Mouse (Mus musculus): ENCODE data around the gene Sdr42e1. TPM values are rescaled to one million over a fixed set of nuclear protein-coding genes. Genes with fewer than 3 reads are reported as not detected.
A peak's percentile ranks its signal among the peaks of the same experiment; 100 is the strongest.

Gene Sdr42e1
- total RNA-seq (2021) = 1 to 10 TPM; 1.8 to 2.7 TPM
- long read RNA-seq, experiment 1, partial matches to known transcripts = 0 of 3 reads
- long read RNA-seq, experiment 1, other reads (novel, unspliced or antisense) = 1 of 3 reads
- long read RNA-seq, experiment 2, partial matches to known transcripts = 0 of 7 reads
- long read RNA-seq, experiment 2, other reads (novel, unspliced or antisense) = 3 of 7 reads

DNA sequence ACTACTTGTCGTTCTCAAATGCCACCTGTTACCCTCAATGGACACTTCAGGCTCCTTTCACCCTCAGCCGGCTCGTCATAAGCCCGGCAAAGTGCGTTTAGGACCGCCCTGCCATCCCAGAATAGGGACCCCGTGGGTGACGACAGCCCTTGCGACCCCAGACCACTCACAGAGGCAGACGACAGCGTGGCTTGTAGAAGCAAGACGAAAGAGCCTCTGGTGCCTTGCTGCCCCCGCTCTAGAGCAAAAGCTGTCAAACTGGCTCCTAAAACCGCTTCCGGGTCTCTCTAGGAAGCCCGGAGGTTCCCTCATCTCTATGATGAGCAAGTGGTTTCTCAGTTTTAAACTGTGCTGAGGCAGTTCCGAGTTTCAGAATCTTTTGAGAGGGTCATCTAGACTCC lies at the start of gene Sdr42e1:
Gene Sdr42e1, minus strand, starts transcription at position 260 of the 401 bp plus-strand sequence.
- DNase-seq (ENCODE audit: low spot score in 2 of 2) = peak; percentile 10 to 14

DNA sequence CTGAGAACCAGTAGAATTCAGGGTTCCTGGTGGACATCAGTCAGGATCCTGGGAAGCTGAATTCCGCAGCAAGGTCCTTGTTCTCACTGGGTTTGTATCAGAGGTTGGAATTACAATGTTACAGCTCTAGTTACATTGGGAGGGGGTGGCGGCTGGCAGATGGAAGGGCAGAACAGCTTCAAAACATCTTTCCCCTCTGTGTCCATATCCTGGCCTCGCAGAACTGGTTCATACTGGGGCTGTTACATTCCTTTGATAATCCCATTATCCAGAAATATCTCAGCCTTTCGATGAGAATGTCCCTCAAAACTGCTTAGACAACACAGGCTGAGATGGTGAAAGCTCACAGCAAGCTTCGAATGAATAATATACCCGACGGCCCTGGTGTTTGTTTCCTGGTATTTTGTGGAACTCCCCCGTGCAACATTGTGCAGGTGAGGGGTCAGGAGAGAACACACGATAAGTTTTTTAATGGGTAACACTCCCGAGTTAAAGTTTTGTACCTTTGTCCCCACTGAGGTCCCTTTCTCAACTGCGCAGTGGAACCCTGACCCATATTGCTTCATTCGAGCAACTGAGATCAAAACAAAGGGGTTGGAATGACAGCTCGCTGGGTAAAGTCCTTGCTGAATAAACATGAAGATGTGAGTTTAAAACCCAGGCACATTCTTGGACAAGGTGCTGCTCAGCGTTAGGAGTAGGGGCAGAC lies 44.8 kb upstream of the Sdr42e1 start:
- no peak for DNase-seq (ENCODE audit: low spot score in 2 of 2)

GRCm38 (mm10) chr8:117715896-117716295 lies 42.4 kb upstream of the Sdr42e1 start:
- no peak for DNase-seq (ENCODE audit: low spot score in 2 of 2)

DNA sequence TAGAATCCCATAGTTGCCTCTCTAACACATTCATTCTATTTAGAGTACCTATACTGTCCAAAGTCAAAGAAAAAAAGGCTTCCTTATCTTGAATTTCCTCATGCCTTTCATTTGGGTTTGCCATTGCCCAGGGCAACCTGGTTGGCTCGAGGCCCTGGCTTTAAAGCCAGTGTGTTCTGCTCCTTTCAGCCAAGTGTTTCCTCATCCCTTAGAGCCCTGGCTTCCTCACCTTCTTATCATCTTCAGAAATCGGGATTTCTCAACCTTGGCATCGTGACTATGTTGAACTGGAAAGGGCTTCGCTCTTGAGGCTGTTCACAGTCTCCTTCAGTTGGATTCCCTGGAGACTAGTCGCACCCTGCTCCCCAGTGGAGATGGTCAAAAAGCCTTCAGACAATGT lies 41.1 kb upstream of the Sdr42e1 start:
- no peak for DNase-seq (ENCODE audit: low spot score in 2 of 2)

DNA sequence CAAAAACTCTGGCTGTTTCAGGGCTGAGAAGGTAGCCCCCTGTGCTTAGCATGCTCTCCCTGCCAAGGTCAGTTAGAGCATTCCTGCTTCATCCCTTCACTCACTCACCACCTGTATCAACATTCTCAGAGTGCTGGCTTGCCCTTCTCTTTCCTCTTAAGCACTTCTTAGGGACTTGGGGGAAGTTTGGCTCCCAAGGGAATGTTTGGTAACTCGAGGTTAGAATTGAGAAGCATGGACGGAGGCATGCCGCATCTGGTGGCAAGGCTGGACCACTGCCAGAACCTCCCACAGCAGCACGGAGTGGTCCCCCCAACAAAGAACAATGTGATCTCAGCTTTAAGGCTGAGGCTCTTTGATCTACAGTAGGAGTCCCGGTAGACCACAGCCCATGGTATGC lies 38.7 kb upstream of the Sdr42e1 start:
- DNase-seq (ENCODE audit: low spot score in 2 of 2) = no peak

- no peak for DNase-seq (ENCODE audit: low spot score in 2 of 2)
These were observed 32.7 kb upstream of the Sdr42e1 start for GRCm38 (mm10) chr8:117706141-117706540.

GRCm38 (mm10) chr8:117702701-117703100 lies 29.2 kb upstream of the Sdr42e1 start:
- no peak for DNase-seq (ENCODE audit: low spot score in 2 of 2)

GRCm38 (mm10) chr8:117701859-117702258 lies 28.4 kb upstream of the Sdr42e1 start, which contains the start of gene Hsd17b2:
Gene Hsd17b2, plus strand, starts transcription at chr8:117701904.
- DNase-seq (ENCODE audit: low spot score in 2 of 2) = peak in 1 of 2 experiments; percentile 5

DNA sequence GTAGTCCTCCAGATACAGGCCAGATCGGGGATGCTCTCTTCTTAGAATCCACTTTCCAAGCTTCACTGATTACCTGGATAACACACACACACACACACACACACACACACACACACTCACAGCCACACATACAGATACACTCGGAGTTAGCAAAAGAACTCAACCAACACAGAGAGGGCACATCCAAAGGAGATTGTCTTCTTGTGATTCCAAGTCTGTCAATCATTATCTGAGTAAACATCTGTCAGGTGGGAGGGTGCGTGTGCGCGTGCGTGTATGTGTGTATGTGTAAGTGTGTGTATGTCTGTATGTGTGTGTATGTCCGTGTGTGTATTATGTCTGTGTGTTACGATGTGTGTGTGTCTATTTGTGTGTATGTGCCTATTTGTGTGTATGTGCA lies 27.8 kb upstream of the Sdr42e1 start:
- DNase-seq (ENCODE audit: low spot score in 2 of 2) = no peak

DNA sequence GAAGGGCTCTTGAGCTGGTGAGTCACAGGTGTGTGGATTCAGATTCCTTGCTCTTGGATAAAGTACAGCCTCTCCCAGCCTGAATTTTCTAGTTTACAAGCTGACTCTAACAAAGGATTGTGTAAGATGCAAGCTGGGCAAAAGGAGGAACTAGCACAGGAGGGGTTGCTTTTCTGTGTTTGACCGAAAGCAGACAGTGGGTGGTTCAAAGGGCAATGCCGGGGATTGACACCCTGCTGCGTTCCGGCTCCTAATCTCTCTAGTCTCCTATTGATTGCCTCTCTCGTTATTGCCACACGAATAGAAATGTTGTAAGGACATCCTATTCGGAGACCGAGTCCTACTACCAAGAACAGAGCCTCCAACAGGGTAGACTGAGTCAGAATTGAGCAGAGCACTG lies 27.2 kb upstream of the Sdr42e1 start:
- no peak for DNase-seq (ENCODE audit: low spot score in 2 of 2)

GRCm38 (mm10) chr8:117697248-117697647 lies 23.8 kb upstream of the Sdr42e1 start:
- no peak for DNase-seq (ENCODE audit: low spot score in 2 of 2)

DNA sequence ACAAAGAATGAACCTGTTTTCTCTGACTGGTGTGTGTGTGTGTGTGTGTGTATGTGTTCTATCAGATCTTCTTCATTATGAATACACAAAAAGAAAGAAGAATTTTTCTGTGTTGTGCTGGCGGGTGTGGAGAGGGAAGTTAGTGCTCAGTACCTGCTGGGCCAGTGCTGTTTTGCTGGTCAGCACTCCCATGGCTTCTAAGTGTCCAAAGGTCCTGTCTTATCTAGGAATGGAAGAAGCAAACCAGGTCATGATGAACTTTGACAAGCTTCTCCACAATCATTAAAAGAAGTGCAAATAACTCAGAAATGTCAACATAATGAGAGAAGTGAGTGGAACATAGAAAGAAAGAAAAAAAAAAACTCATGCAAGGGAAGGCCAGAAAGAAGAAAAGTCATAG lies 22.1 kb upstream of the Sdr42e1 start:
- no peak for DNase-seq (ENCODE audit: low spot score in 2 of 2)

- DNase-seq (ENCODE audit: low spot score in 2 of 2) = no peak
These were observed 18.6 kb upstream of the Sdr42e1 start for GRCm38 (mm10) chr8:117692131-117692530.

DNA sequence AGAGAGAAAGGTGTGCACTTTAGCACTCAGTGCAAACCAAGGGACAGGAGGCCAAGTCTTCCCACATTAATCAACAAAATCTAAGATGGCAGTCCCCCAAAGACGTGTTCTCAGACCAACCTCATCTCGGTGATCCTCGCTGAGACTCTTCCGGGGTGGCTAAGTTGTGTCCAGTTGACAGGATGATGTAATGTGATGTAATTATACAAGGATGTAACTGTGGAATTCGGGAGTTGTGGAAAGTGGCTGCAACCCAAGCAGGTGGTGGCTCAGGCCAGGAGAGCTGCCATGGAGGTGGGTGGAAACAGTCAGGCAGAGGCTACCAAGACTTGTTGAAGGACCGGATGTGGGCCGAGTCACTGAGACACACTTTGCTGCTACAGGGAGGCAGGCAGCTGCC lies 14.4 kb upstream of the Sdr42e1 start:
- DNase-seq (ENCODE audit: low spot score in 2 of 2) = no peak

GRCm38 (mm10) chr8:117684504-117684903 lies 11.0 kb upstream of the Sdr42e1 start:
- no peak for DNase-seq (ENCODE audit: low spot score in 2 of 2)

DNA sequence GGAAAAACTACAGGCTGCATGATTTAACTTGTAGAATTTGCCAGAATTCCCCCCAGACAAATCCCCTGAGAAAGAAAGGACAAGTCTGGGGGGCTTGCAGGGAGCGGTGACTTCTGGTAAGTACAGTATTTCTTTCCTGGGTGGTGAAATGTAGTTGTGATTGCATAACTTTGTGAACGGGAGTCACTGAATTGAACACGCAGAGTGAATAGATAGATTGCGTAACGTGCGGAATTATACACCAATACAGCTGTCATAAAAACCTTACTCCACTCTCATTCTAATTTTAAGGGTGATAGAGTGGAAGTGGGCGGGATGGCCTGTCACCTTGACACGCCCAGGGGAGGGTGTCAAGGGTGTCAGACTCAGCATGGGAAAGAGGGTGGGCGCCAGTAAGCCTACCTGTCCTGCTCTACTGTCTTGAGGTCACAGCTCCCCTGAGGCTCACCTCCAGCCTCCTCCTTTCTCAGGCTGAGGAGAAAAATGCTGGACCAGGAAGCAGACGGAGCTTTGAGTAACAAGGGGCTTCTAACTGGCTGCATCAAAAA lies 10.5 kb upstream of the Sdr42e1 start:
- DNase-seq (ENCODE audit: low spot score in 2 of 2) = no peak

DNA sequence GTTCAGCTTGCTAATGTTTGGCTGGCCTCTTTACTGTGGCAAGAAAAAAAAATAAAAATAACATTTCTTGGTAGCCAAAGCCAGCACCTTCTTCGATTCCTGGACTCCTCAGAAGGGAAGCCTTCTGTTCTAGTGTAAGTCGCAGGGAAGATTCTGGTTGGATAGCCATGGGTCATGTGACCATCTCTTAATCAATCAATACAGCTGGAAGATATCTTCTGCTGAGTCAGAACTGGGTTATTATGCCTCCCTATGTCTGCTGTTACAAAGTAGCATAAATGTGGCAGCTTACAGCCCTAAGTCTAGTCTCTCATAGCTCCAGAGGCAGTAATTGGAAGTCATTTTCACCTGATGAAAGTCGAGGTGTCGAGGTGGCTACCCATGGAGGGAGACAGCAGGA lies 5.2 kb upstream of the Sdr42e1 start:
- DNase-seq (ENCODE audit: low spot score in 2 of 2) = no peak

DNA sequence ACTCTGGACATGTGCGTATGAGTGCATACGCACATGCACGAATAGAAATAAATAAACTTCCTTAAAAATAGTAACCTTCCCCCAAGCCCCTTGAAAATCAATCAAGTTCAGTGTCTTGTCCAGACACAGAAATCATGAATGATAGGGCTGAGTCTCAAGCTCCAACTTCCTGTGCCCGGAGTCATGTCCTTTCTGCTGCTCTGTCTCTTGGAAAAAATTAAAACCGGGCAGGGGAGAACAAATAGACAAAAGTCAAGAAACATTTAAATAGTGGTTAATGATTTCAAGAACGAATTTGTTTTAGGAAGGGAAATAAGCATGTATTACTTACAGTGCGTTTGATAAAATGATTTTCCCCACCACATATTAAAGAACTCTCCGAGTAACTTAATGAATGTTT lies 3.5 kb upstream of the Sdr42e1 start:
- DNase-seq (ENCODE audit: low spot score in 2 of 2) = no peak

GRCm38 (mm10) chr8:117676460-117676859 lies 3.0 kb upstream of the Sdr42e1 start:
- DNase-seq (ENCODE audit: low spot score in 2 of 2) = no peak

- no peak for DNase-seq (ENCODE audit: low spot score in 2 of 2)
These were observed 1.7 kb upstream of the Sdr42e1 start for GRCm38 (mm10) chr8:117675171-117675570.

- no peak for DNase-seq (ENCODE audit: low spot score in 2 of 2)
These were observed 931 bp downstream of the Sdr42e1 start for GRCm38 (mm10) chr8:117672558-117672957.

DNA sequence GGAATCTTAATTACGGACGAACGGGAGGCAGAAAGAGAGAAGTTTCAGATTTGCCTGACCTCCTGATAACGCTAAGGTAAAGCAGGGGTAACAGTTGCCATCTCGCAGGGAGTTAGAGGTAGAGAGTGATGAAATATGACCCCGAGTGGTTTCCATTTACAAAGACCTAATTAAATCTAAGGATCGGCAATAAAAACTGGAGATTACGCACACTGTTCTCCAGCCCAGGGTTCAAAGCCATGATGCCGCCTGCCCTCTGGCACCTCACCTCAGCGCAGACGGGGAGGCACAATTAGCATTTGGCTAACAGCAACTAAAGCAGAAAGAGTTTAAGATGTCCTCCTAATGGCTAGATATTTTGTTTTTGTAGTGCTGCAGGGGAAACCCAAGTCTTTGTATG lies 3.0 kb downstream of the Sdr42e1 start:
- DNase-seq (ENCODE audit: low spot score in 2 of 2) = no peak

Data from adrenal gland, postnatal 4 days (tissue).